Mouse (Mus musculus) 3T3-L1 (cell line): Measurements from ENCODE around the gene Ttll11.
A peak's percentile ranks its signal among the peaks of the same experiment; 100 is the strongest.

ENCODE experiments used
- DNase-seq: peaks from one replicate; pipeline ENCODE4 v3.0.0-alpha.2; 2015; ENCODE audit warnings: low read depth, low spot score

Ttll11 gene

GRCm38 (mm10) chr2:35965883-35966513 is 13.7 kb downstream of the Ttll11 start:
- DNase-seq = no peak

GRCm38 (mm10) chr2:35963280-35963679 is 16.4 kb downstream of the Ttll11 start:
- DNase-seq = no peak

GRCm38 (mm10) chr2:35961593-35962127 is 18.1 kb downstream of the Ttll11 start:
- no peak for DNase-seq

- no peak for DNase-seq
Observed at GRCm38 (mm10) chr2:35957471-35958140, 22.1 kb downstream of the Ttll11 start.

GRCm38 (mm10) chr2:35955211-35955610 is 24.5 kb downstream of the Ttll11 start:
- peak; percentile 27 for DNase-seq

- no peak for DNase-seq
Observed at GRCm38 (mm10) chr2:35952187-35952958, 27.3 kb downstream of the Ttll11 start.

- DNase-seq = no peak
Observed at GRCm38 (mm10) chr2:35944896-35945295, 34.8 kb downstream of the Ttll11 start.

- DNase-seq = peak; percentile 36
Observed at GRCm38 (mm10) chr2:35942960-35943359, 36.8 kb downstream of the Ttll11 start.

GRCm38 (mm10) chr2:35935045-35935444 is 44.7 kb downstream of the Ttll11 start:
- DNase-seq = no peak

- DNase-seq = no peak
Observed at GRCm38 (mm10) chr2:35933116-35933515, 46.6 kb downstream of the Ttll11 start.

GRCm38 (mm10) chr2:35931619-35932018 is 48.1 kb downstream of the Ttll11 start:
- peak; percentile 31 for DNase-seq

GRCm38 (mm10) chr2:35930498-35931149 is 49.1 kb downstream of the Ttll11 start:
- DNase-seq = peak; percentile 85

- DNase-seq = no peak
Observed at GRCm38 (mm10) chr2:35928133-35928532, 51.6 kb downstream of the Ttll11 start.

- DNase-seq = no peak
Observed at GRCm38 (mm10) chr2:35924947-35925346, 54.8 kb downstream of the Ttll11 start.

GRCm38 (mm10) chr2:35922956-35923355 is 56.8 kb downstream of the Ttll11 start:
- DNase-seq = no peak

GRCm38 (mm10) chr2:35912090-35912489 is 67.6 kb downstream of the Ttll11 start:
- no peak for DNase-seq

GRCm38 (mm10) chr2:35911675-35912074 is 68.0 kb downstream of the Ttll11 start:
- DNase-seq = no peak

GRCm38 (mm10) chr2:35910740-35911139 is 69.0 kb downstream of the Ttll11 start:
- DNase-seq = no peak

GRCm38 (mm10) chr2:35909353-35909752 is 70.4 kb downstream of the Ttll11 start:
- no peak for DNase-seq

GRCm38 (mm10) chr2:35907578-35907977 is 72.1 kb downstream of the Ttll11 start:
- no peak for DNase-seq

- DNase-seq = peak; percentile 92
Observed at GRCm38 (mm10) chr2:35906174-35906798, 73.4 kb downstream of the Ttll11 start.
